Comparison of ENCODE assay signal across 8 mouse cellular contexts in the genomic region with DNA sequence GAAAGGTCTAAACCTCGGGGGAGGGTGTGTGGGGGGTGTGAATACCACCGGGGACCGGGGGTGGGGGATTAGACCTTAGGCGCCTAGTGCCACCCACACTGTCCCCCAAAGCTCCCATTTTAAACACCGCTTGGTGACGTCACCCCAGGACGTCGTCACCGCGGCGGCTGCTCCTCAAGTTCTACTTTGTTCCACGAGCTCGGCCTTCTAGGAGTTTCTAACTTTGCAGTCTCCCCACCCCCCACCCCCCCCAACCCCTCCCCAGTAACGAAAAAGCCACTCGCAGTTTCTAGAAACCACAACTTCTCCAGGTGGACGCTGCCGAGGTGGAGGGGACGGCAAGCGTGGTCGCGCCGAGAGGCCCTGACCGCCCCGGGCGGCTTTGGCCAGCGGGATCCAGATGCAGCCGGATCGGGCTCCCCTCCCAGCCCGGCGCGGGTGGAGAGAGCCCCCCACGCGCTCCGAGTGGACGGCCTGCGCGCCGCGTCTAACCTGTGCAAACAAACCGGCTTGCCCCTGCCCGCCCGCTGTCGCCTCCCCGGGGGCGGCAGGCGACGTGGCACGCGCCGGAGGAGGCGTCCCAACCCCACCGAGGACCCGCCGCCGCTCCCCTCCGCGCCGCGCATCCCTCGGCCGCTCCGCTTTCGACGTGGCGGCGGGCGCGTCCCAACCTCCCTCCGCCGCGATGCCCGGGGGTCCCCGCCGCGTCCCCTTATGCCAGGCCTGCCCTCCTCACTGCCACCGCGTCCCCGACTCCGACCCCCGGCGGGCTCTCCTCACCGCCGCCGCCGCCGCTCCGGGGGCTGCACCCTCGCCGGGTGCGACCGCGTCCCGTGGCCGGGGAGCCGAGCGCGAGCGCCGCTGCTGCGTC. TPM values are rescaled to one million over a fixed set of nuclear protein-coding genes. Genes with fewer than 3 reads are reported as not detected.
DNase-seq lines count a peak whose midpoint lies in the region; ATAC-seq and TF ChIP-seq lines count a peak whose summit lies in the region.

No protein-coding gene starts in this region.

- peak; percentile 67 for ATAC-seq in forebrain, embryonic 14.5 days
- ATAC-seq in hematopoietic stem cell, adult 5-6 weeks (replicated peaks in 1 of 2; ENCODE audit: insufficient read depth in 1 of 2, low FRiP score in 2 of 2, low TSS enrichment in 1 of 2, low read depth in 1 of 2, poor library complexity in 2 of 2, severe bottlenecking in 2 of 2) = peak; percentile 48 to 52

- H3K4me2 ChIP-seq in forebrain, embryonic 14.5 days (ENCODE audit: low read length) = peak overlapping the region; percentile 63

- 1% methylated on average over 84 of the region's 100 CpGs for WGBS in forebrain, embryonic 14.5 days

- H3K4me3 ChIP-seq in ES-Bruce4 (ENCODE audit: low read depth, low read length) = peak overlapping the region; percentile 86
- peak overlapping the region; percentile 80 for H3K4me3 ChIP-seq in forebrain, embryonic 14.5 days (ENCODE audit: low read depth, low read length)

- H3K9ac ChIP-seq in ES-Bruce4 (ENCODE audit: low read depth, poor library complexity, severe bottlenecking) = peak overlapping the region; percentile 98
- peak overlapping the region; percentile 75 for H3K9ac ChIP-seq in forebrain, embryonic 14.5 days (ENCODE audit: low read length)

- no peak for TF ChIP-seq POLR2A in ES-Bruce4 (IDR thresholded peaks at IDR 0.05; ENCODE audit: insufficient read depth, low read length)

- no peaks in the 10 kb centered on the region for H3K9me3 ChIP-seq in ES-Bruce4 (replicated peaks; ENCODE audit: control insufficient read depth, insufficient read depth, low read length, poor library complexity, severe bottlenecking)
- no peaks in the 10 kb centered on the region for H3K9me3 ChIP-seq in forebrain, embryonic 14.5 days (replicated peaks; ENCODE audit: control insufficient read depth, low read length)

- no peak for TF ChIP-seq CTCF in ES-Bruce4 (IDR thresholded peaks at IDR 0.05; ENCODE audit: low read depth, low read length)

- no peaks in the 10 kb centered on the region for H3K4me1 ChIP-seq in ES-Bruce4 (ENCODE audit: control insufficient read depth, insufficient read depth, low read length)
- no peaks in the 10 kb centered on the region for H3K4me1 ChIP-seq in forebrain, embryonic 14.5 days (ENCODE audit: control insufficient read depth, insufficient read depth, low read length)

- peak; percentile 32 for DNase-seq in brain, adult 2 months (ENCODE audit: low read depth, low spot score)
- DNase-seq in forebrain, embryonic 14.5 days (ENCODE audit: low spot score) = peak; percentile 62
- peak; percentile 46 to 53 for DNase-seq in layer of hippocampus, postnatal 10 days (ENCODE audit: low spot score in 2 of 2)
- peak; percentile 56 for DNase-seq in lung, postnatal 25 days (ENCODE audit: low spot score)
- peak; percentile 24 for DNase-seq in ovary, postnatal 14 days (ENCODE audit: low spot score)
- peak; percentile 65 for DNase-seq in thymus, postnatal 25 days

- H3K27ac ChIP-seq in ES-Bruce4 (ENCODE audit: insufficient read depth, low read length) = no peak overlapping the region
- H3K27ac ChIP-seq in forebrain, embryonic 14.5 days (ENCODE audit: low read depth, low read length) = 0 out of 2 replicates have a peak overlapping the region, but pooled peaks have one; percentile 2

- no peak for TF ChIP-seq EP300 in ES-Bruce4 (IDR thresholded peaks at IDR 0.05; ENCODE audit: insufficient read depth, low read depth, low read length)

- H3K36me3 ChIP-seq in ES-Bruce4 (ENCODE audit: control insufficient read depth, insufficient read depth, low read length, poor library complexity, severe bottlenecking) = peaks cover 16% of the 10 kb centered on the region
- peaks cover 10% of the 10 kb centered on the region; the same call in 1 of the 2 replicates for H3K36me3 ChIP-seq in forebrain, embryonic 14.5 days (ENCODE audit: control insufficient read depth, insufficient read depth, low read length)

- no peaks in the 10 kb centered on the region for H3K27me3 ChIP-seq in ES-Bruce4 (ENCODE audit: control insufficient read depth, insufficient read depth, low read length, poor library complexity, severe bottlenecking)
- H3K27me3 ChIP-seq in forebrain, embryonic 14.5 days (replicated peaks; ENCODE audit: control insufficient read depth, insufficient read depth, low read length) = no peaks in the 10 kb centered on the region

RNA-seq across cellular contexts. Expression of gene Btg3, which starts 0.9 kb away (rescaled TPM):
- 53.3 and 55.7 TPM in 2 replicates for polyA plus RNA-seq in ES-Bruce4 (2011; ENCODE audit: insufficient read depth, insufficient read length, low read depth, missing spikeins)
- polyA plus RNA-seq in forebrain, embryonic 14.5 days (2014; fragmentation: Nextera tagmentation; extraction: Ambion mirVana) = 22.5 and 23.9 TPM in 2 replicates
- 20.8 and 26.1 TPM in 2 replicates for total RNA-seq in hematopoietic stem cell, adult 5-6 weeks (2017)
- 1 to 10 TPM; 8.2 to 8.3 TPM for total RNA-seq in layer of hippocampus, postnatal 10 days (2021)
